Comparison of ENCODE assay signal across 8 mouse cellular contexts in genomic region chr11:85353819-85354218, GRCm38 (mm10). TPM values are rescaled to one million over a fixed set of nuclear protein-coding genes. Genes with fewer than 3 reads are reported as not detected.
DNase-seq lines count a peak whose midpoint lies in the region; ATAC-seq and TF ChIP-seq lines count a peak whose summit lies in the region.

No protein-coding gene starts in this region.

- H3K27me3 ChIP-seq in heart, embryonic 16.5 days (ENCODE audit: control insufficient read depth, insufficient read depth, low read length): no peaks in the 10 kb centered on the region
- H3K27me3 ChIP-seq in hindbrain, embryonic 16.5 days (replicated peaks; ENCODE audit: control insufficient read depth, insufficient read depth, low read length): no peaks in the 10 kb centered on the region
- H3K27me3 ChIP-seq in midbrain, embryonic 14.5 days (ENCODE audit: control insufficient read depth, insufficient read depth, low read length): no peaks in the 10 kb centered on the region

- H3K27ac ChIP-seq in heart, embryonic 16.5 days (ENCODE audit: low read length): no peak overlapping the region
- no peak overlapping the region for H3K27ac ChIP-seq in bone marrow macrophage, adult 2 months (ENCODE audit: insufficient read depth, low read depth, low read length)
- no peak overlapping the region for H3K27ac ChIP-seq in hindbrain, embryonic 16.5 days (ENCODE audit: low read depth, low read length)
- no peak overlapping the region for H3K27ac ChIP-seq in midbrain, embryonic 14.5 days (replicated peaks; ENCODE audit: low read depth, low read length)

- peak overlapping the region; percentile 95 for H3K4me2 ChIP-seq in heart, embryonic 16.5 days (ENCODE audit: low read depth, low read length)
- H3K4me2 ChIP-seq in hindbrain, embryonic 16.5 days (ENCODE audit: low read length): peak overlapping the region; percentile 76
- peak overlapping the region; percentile 91 for H3K4me2 ChIP-seq in midbrain, embryonic 14.5 days (ENCODE audit: low read length)

- peak overlapping the region; percentile 87 for H3K9ac ChIP-seq in heart, embryonic 16.5 days (ENCODE audit: low read length)
- H3K9ac ChIP-seq in hindbrain, embryonic 16.5 days (ENCODE audit: low read depth, low read length): no peak overlapping the region
- peak overlapping the region; percentile 65 for H3K9ac ChIP-seq in midbrain, embryonic 14.5 days (replicated peaks; ENCODE audit: low read length)

- H3K4me3 ChIP-seq in heart, embryonic 16.5 days (ENCODE audit: low read length): peak overlapping the region; percentile 90
- H3K4me3 ChIP-seq in bone marrow macrophage, adult 2 months (ENCODE audit: insufficient read depth, low read length): 0 out of 2 replicates have a peak overlapping the region, but pooled peaks have one; percentile 85
- peak overlapping the region; percentile 77; the same call in 1 of the 2 replicates for H3K4me3 ChIP-seq in hindbrain, embryonic 16.5 days (ENCODE audit: low read length)
- H3K4me3 ChIP-seq in midbrain, embryonic 14.5 days (replicated peaks; ENCODE audit: low read depth, low read length): peak overlapping the region; percentile 75

- DNase-seq in heart, postnatal 14 days: no peak
- DNase-seq in midbrain, embryonic 14.5 days: no peak
- no peak for DNase-seq in right cerebral cortex, adult 2 months (ENCODE audit: low spot score in 2 of 2)
- no peak for DNase-seq in left cerebral cortex, adult 8-10 months (ENCODE audit: low spot score in 2 of 2)
- DNase-seq in embryo, embryonic 11 days: no peak

- H3K4me1 ChIP-seq in heart, embryonic 16.5 days (ENCODE audit: control insufficient read depth, insufficient read depth, low read length): peaks cover 10% of the 10 kb centered on the region
- H3K4me1 ChIP-seq in bone marrow macrophage, adult 2 months (ENCODE audit: control insufficient read depth, insufficient read depth, low read length): no peaks in the 10 kb centered on the region; the same call in 1 of the 2 replicates
- H3K4me1 ChIP-seq in hindbrain, embryonic 16.5 days (ENCODE audit: control insufficient read depth, insufficient read depth, low read depth, low read length): peaks cover 10% of the 10 kb centered on the region
- peaks cover 6% of the 10 kb centered on the region; the same call in 1 of the 2 replicates for H3K4me1 ChIP-seq in midbrain, embryonic 14.5 days (ENCODE audit: control insufficient read depth, insufficient read depth, low read length)

- no peak for TF ChIP-seq CTCF in bone marrow macrophage, adult 2 months (IDR thresholded peaks at IDR 0.05; ENCODE audit: low read depth, low read length)

- H3K9me3 ChIP-seq in heart, embryonic 16.5 days (replicated peaks; ENCODE audit: control insufficient read depth, low read length): no peaks in the 10 kb centered on the region
- no peaks in the 10 kb centered on the region for H3K9me3 ChIP-seq in hindbrain, embryonic 16.5 days (ENCODE audit: control insufficient read depth, low read length)
- H3K9me3 ChIP-seq in midbrain, embryonic 14.5 days (ENCODE audit: control insufficient read depth, low read length): no peaks in the 10 kb centered on the region

- no peak for ATAC-seq in heart, embryonic 16.5 days (replicated peaks; ENCODE audit: extremely low read depth, insufficient read depth, low FRiP score)
- no peak for ATAC-seq in hindbrain, embryonic 16.5 days
- no peak for ATAC-seq in midbrain, embryonic 14.5 days (ENCODE audit: low FRiP score, low TSS enrichment)

- 56% methylated on average over 4 of the region's 4 CpGs for WGBS in heart, embryonic 16.5 days
- 76% methylated on average over 4 of the region's 4 CpGs for WGBS in hindbrain, embryonic 16.5 days
- WGBS in midbrain, embryonic 14.5 days: 75% methylated on average over 4 of the region's 4 CpGs

- intact Hi-C loops in heart, postnatal 14 days (cut with DNase I): loop anchor here (2.0 kb wide), 1 partner anchor 43 kb away; the partner anchor contains the start of gene Ppm1d

- no peak for TF ChIP-seq POLR2A in bone marrow macrophage, adult 2 months (IDR thresholded peaks at IDR 0.05; ENCODE audit: borderline replicate concordance, low read depth, low read length)

- no peaks in the 10 kb centered on the region for H3K36me3 ChIP-seq in heart, embryonic 16.5 days (ENCODE audit: control insufficient read depth, insufficient read depth)
- peaks cover 4% of the 10 kb centered on the region; the same call in 1 of the 2 replicates for H3K36me3 ChIP-seq in hindbrain, embryonic 16.5 days (ENCODE audit: control insufficient read depth, insufficient read depth, low read length)
- H3K36me3 ChIP-seq in midbrain, embryonic 14.5 days (ENCODE audit: control insufficient read depth, insufficient read depth, low read length): 0 out of 2 replicates have a peak, but pooled peaks cover 3% of the 10 kb centered on the region

RNA-seq across cellular contexts. Expression of gene Bcas3, which starts 0.9 kb away (rescaled TPM):
- polyA plus RNA-seq in heart, embryonic 16.5 days (2015; fragmentation: Nextera tagmentation; extraction: Ambion mirVana): 20.2 and 20.5 TPM in 2 replicates
- 10 to 100 TPM; 33.7 to 39.2 TPM for total RNA-seq in heart, postnatal 14 days (2021)
- polyA plus RNA-seq in bone marrow macrophage, adult 2 months (2012; ENCODE audit: insufficient read depth, insufficient read length, missing spikeins): 35.1 and 37.9 TPM in 2 replicates
- polyA plus RNA-seq in hindbrain, embryonic 16.5 days (2015; fragmentation: Nextera tagmentation; extraction: Ambion mirVana): 29.7 and 38.7 TPM in 2 replicates
- polyA plus RNA-seq in midbrain, embryonic 14.5 days (2014; fragmentation: Nextera tagmentation; extraction: Ambion mirVana): 26.2 and 33.4 TPM in 2 replicates
- 10 to 100 TPM; 67.2 to 79.7 (median 75.7) TPM for total RNA-seq in left cerebral cortex, adult 8-10 months (2022)

RNA-seq across cellular contexts. Expression of gene Ppm1d, which starts 42.8 kb away (rescaled TPM):
- 12.3 and 13.7 TPM in 2 replicates for polyA plus RNA-seq in heart, embryonic 16.5 days (2015; fragmentation: Nextera tagmentation; extraction: Ambion mirVana)
- 10 to 100 TPM; 11.6 to 11.8 TPM for total RNA-seq in heart, postnatal 14 days (2021)
- 12.2 and 14.0 TPM in 2 replicates for polyA plus RNA-seq in bone marrow macrophage, adult 2 months (2012; ENCODE audit: insufficient read depth, insufficient read length, missing spikeins)
- 13.0 and 15.6 TPM in 2 replicates for polyA plus RNA-seq in hindbrain, embryonic 16.5 days (2015; fragmentation: Nextera tagmentation; extraction: Ambion mirVana)
- 20.8 and 24.2 TPM in 2 replicates for polyA plus RNA-seq in midbrain, embryonic 14.5 days (2014; fragmentation: Nextera tagmentation; extraction: Ambion mirVana)
- 10 to 100 TPM; 16.7 to 19.3 (median 17.6) TPM for total RNA-seq in left cerebral cortex, adult 8-10 months (2022)
